Mouse (Mus musculus) hindbrain, embryonic 12.5 days (tissue): ENCODE data around the gene Hspa1b. TPM values are rescaled to one million over a fixed set of nuclear protein-coding genes. Genes with fewer than 3 reads are reported as not detected.

Experiments used
- ATAC-seq: fragments of 200-750 bp; cut with Nextera tagmentation; 2 replicates; pipeline ENCODE4 v1.8.0; 2017; ENCODE audit warnings: moderate TSS enrichment; ENCODE audit not compliant: low FRiP score
- H3K27ac ChIP-seq: fragments of 300-500 bp; sonication (generic); 2 replicates; pipeline ENCODE4 v1.5.1; 2016; ENCODE audit warnings: mild to moderate bottlenecking
- H3K27me3 ChIP-seq: fragments of 300-500 bp; sonication (generic); 2 replicates; pipeline ENCODE4 v1.6.1; 2016; ENCODE audit warnings: mild to moderate bottlenecking
- H3K36me3 ChIP-seq: fragments of 300-500 bp; sonication (generic); 2 replicates; pipeline ENCODE4 v1.6.1; 2016; ENCODE audit warnings: mild to moderate bottlenecking
- H3K4me1 ChIP-seq: fragments of 300-500 bp; sonication (generic); 2 replicates; pipeline ENCODE4 v1.6.1; 2016
- H3K4me2 ChIP-seq: fragments of 300-500 bp; sonication (generic); replicated peaks from 2 replicates; pipeline ENCODE4 v1.6.1; 2016; ENCODE audit warnings: mild to moderate bottlenecking
- H3K4me3 ChIP-seq: fragments of 300-500 bp; sonication (generic); 2 replicates; pipeline ENCODE4 v1.5.1; 2016; ENCODE audit warnings: mild to moderate bottlenecking
- H3K9ac ChIP-seq: fragments of 300-500 bp; sonication (generic); 2 replicates; pipeline ENCODE4 v1.6.1; 2016; ENCODE audit warnings: mild to moderate bottlenecking, moderate library complexity
- H3K9me3 ChIP-seq: fragments of 300-500 bp; sonication (generic); replicated peaks from 2 replicates; pipeline ENCODE4 v1.6.1; 2016; ENCODE audit warnings: mild to moderate bottlenecking
- WGBS: fragments of 180-500 bp; shearing (Covaris S2); methylation state at CpG from one replicate; pipeline ENCODE4 v1.1.7; 2016; 5-methylcytosine and 5-hydroxymethylcytosine counted together
- polyA plus RNA-seq: library from polyadenylated mRNA; unstranded; fragments of >200 nt; fragmentation: Nextera tagmentation; extraction: Ambion mirVana; gene quantifications from 2 replicates; pipeline ENCODE4 v1.2.1, GENCODE M21; 2016

Gene Hspa1b
- polyA plus RNA-seq, 1 experiment from 2014 or later, result 0.25 TPM

DNA sequence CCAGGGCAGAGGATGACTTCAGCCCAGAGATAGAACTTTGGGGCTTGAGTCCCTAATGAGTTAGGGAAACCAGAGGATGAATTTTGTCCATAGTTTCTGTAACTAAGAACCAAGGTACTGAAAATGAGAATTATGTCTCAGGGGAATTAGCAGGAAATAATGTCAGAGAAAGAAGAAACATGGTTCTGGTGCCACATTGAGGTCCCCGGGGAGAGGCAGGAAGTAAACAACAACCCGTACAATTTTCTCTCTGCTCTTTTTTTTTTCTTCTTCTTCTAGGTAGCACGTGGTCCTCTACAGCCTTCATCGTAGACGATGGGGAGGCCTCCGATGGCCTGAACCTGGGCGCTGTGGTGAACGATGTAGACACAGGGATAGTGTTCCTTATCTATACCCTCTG lies 26.8 kb downstream of the Hspa1b start:
- Histone ChIP-seq H3K9me3 (no peaks in the 10 kb centered on the region), H3K4me1 (peaks cover 15% of the 10 kb centered on the region), H3K4me2 (peak overlapping the region; percentile 98), H3K27ac (no peak overlapping the region), H3K4me3 (peak overlapping the region; percentile 65), H3K27me3 (no peaks in the 10 kb centered on the region), H3K36me3 (peaks cover 13% of the 10 kb centered on the region; the same call in 1 of the 2 replicates), H3K9ac (peak overlapping the region; percentile 80)
- 92% methylated on average over 8 of the region's 8 CpGs for WGBS
- no peak for ATAC-seq

DNA sequence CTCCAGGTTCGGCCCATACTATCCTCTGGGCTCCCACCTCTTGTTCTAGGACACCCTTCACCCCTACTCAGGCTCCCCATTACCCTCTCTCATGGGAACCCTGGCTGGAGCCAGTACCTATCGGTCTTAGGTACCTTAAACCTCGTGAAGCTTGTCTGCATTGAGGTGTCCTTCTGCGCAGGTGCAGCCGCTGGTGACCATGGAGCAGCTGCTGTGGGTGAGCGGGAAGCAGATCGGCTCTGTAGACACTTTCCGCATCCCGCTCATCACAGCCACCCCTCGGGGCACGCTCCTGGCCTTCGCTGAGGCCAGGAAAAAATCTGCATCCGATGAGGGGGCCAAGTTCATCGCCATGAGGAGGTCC lies 27.3 kb downstream of the Hspa1b start:
- Histone ChIP-seq H3K4me3 (peak overlapping the region; percentile 65), H3K36me3 (peaks cover 13% of the 10 kb centered on the region; the same call in 1 of the 2 replicates), H3K4me2 (peak overlapping the region; percentile 98), H3K9me3 (no peaks in the 10 kb centered on the region), H3K27me3 (no peaks in the 10 kb centered on the region), H3K9ac (peak overlapping the region; percentile 80), H3K27ac (peak overlapping the region; percentile 36; the same call in 1 of the 2 replicates), H3K4me1 (peaks cover 15% of the 10 kb centered on the region)
- no peak; the same call in 1 of the 2 replicates for ATAC-seq
- WGBS, result 13% methylated on average over 14 of the region's 14 CpGs

DNA sequence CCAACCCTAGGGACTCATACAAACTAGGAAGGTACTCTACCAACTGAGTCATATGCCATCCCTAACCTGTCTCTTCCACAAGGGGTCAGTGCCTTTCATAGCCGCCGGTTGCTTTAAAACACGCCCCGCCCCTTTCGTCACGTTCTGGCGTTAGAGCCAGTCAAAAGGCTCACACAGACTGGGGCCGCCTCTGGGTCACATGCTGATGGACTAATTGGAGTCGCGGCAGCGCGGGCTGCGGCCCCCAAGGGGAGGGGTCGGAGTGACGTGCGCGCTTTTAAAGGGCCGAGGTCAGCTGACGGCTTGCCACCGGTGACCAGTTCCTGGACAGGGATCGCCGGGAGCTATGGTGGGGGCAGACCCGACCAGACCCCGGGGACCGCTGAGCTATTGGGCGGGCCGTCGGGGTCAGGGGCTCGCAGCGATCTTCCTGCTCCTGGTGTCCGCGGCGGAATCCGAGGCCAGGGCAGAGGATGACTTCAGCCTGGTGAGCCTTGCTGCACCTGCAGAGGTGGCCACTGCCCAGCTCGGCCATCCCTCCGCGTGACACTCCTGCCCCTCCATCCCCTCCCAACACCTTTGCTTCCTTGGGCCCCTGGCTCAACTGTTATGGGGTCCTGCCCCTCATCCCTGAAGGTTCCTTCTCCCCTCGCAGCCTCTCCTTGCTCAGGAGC lies 27.8 kb downstream of the Hspa1b start, which contains the start of gene Neu1:
TSS of gene Neu1 (plus strand) at position 193 of the 674 bp plus-strand sequence.
- H3K9me3 ChIP-seq, result no peaks in the 10 kb centered on the region
- H3K27ac ChIP-seq, result peak within 1 kb of the TSS; percentile 36; the same call in 1 of the 2 replicates
- no peaks in the 10 kb centered on the region for H3K27me3 ChIP-seq
- peak; percentile 97 for ATAC-seq
- H3K36me3 ChIP-seq, result peaks cover 13% of the 10 kb centered on the region; the same call in 1 of the 2 replicates
- H3K9ac ChIP-seq, result peak within 1 kb of the TSS; percentile 80
- peaks cover 15% of the 10 kb centered on the region for H3K4me1 ChIP-seq
- WGBS, result under 1% methylated on average over 38 of the region's 38 CpGs
- peak within 1 kb of the TSS; percentile 65 for H3K4me3 ChIP-seq
- H3K4me2 ChIP-seq, result peak within 1 kb of the TSS; percentile 98

DNA sequence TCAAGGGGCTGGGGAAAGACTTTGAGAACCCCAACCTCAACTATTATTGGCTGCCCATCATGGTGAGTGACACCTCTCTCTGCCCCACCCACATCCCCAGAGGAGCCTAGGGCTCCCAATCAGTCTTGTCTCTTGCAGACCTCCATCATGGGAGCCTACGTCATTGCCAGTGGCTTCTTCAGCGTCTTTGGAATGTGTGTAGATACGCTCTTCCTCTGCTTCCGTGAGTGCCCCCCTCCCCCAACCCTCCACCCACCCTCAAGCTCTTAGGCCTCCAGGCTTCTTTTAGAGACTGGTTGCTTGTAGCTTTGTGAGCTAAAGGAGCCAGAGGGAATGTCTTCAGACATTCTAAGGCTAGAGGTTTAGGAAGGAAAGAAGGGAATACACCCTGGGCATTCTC lies 30.2 kb downstream of the Hspa1b start:
- H3K9me3 ChIP-seq, result no peaks in the 10 kb centered on the region
- peaks cover 2% of the 10 kb centered on the region; the same call in 1 of the 2 replicates for H3K36me3 ChIP-seq
- peaks cover 10% of the 10 kb centered on the region for H3K4me1 ChIP-seq
- H3K27me3 ChIP-seq, result no peaks in the 10 kb centered on the region
- no peak overlapping the region for H3K9ac ChIP-seq
- 80% methylated on average over 4 of the region's 4 CpGs for WGBS
- no peak overlapping the region for H3K4me3 ChIP-seq
- H3K27ac ChIP-seq, result no peak overlapping the region
- ATAC-seq, result no peak
- no peak overlapping the region for H3K4me2 ChIP-seq

DNA sequence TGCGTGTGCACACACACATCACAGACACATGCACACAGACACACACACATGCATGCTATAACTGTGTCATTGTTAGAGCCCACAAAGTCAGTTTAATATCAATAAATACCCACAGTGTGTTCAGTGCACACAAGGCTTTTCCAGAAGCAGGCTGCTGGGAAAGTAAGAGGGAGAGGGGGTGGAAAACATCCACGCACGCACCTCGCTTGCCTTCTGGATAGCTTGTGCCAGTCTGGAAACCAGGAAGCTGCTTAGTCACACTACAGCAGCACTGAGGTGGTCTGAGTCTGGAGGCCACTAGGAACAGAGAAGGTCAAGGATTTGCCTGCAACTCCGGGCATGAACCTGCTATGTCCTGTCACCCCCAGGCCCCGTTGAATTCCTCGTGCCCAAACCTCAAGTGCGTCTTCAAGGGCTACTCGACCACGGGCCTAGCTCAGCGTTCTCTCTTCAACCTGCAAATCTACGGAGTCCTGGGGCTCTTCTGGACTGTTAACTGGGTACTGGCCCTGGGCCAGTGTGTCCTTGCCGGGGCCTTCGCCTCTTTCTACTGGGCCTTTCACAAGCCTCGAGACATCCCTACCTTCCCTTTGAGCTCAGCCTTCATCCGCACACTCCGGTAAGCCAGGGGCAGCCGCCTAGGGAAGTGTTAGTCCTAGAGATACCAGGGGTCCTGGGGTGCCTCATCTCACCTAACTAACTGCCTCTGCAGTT lies 31.6 kb downstream of the Hspa1b start:
- WGBS, result 91% methylated on average over 18 of the region's 18 CpGs
- H3K9ac ChIP-seq, result no peak overlapping the region
- H3K36me3 ChIP-seq, result no peaks in the 10 kb centered on the region
- no peak overlapping the region for H3K4me3 ChIP-seq
- H3K4me1 ChIP-seq, result peaks cover 8% of the 10 kb centered on the region
- no peaks in the 10 kb centered on the region for H3K9me3 ChIP-seq
- no peak overlapping the region for H3K27ac ChIP-seq
- ATAC-seq, result no peak
- H3K4me2 ChIP-seq, result no peak overlapping the region
- H3K27me3 ChIP-seq, result no peaks in the 10 kb centered on the region

DNA sequence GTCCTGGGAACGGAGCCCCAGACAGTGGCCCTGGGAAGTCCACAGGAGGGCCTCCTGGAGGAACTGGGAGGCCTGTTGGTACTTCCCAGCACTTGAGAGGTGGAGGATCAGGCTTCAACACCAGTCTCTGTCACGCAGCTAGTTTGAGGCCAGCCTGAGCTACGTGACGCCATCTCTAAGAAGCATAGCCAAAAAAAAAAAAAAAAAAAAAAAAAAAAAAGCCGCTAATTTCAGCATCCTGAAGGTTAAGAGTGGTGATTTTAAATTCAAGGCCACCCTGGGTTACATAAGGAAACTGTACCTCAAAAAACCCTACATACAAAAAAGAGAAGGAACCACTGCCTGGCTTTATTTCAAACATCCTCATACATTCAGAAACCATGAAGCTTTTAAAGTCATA lies 34.8 kb downstream of the Hspa1b start:
- 62% methylated on average over 5 of the region's 5 CpGs for WGBS
- H3K4me3 ChIP-seq, result no peak overlapping the region
- no peaks in the 10 kb centered on the region for H3K4me1 ChIP-seq
- H3K27me3 ChIP-seq, result no peaks in the 10 kb centered on the region
- no peaks in the 10 kb centered on the region for H3K36me3 ChIP-seq
- no peak for ATAC-seq
- H3K27ac ChIP-seq, result no peak overlapping the region
- no peak overlapping the region for H3K4me2 ChIP-seq
- no peaks in the 10 kb centered on the region for H3K9me3 ChIP-seq
- no peak overlapping the region for H3K9ac ChIP-seq

DNA sequence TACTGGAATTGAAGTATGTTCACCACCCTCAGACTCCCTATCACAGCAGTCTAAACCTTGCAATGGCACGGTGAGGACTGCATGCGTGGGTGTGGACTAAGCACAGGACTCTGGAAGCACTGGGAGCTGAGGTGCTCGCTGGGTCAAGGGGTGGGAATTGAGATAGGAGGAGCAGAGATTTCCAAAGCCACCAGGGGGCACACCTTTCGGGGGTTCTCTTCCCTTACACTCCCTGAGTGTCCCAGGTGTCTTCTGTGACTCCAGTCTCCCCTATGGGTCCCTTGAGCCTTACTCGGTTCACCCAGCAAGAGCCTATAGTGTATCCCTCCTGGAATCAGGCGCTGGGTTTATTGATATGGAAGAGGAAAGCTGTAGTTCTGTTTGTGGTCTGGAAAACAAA lies 36.1 kb downstream of the Hspa1b start:
- WGBS, result 52% methylated on average over 6 of the region's 6 CpGs
- Histone ChIP-seq H3K27me3 (no peaks in the 10 kb centered on the region), H3K27ac (no peak overlapping the region), H3K36me3 (no peaks in the 10 kb centered on the region), H3K4me2 (no peak overlapping the region), H3K4me3 (no peak overlapping the region), H3K9me3 (no peaks in the 10 kb centered on the region), H3K9ac (peak overlapping the region; percentile 35; the same call in 1 of the 2 replicates), H3K4me1 (no peaks in the 10 kb centered on the region)
- no peak for ATAC-seq

DNA sequence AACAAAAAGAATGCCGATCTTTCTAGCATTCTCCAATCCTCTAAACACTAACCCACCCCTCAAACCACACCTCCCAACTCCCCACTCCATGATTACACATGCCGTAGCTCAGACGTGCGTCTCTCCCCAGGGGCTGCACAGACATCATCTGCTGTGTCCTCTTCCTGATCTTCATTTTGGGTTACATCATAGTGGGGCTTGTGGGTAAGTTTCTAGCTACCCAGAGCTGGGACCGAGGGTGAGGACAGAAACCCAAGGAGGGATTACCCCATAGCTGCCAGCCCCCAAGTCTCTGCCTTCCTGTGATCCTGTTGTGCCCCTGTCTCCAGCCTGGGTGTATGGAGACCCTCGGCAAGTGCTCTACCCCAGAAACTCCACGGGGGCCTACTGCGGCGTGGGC lies 41.9 kb downstream of the Hspa1b start:
- WGBS, result 78% methylated on average over 9 of the region's 9 CpGs
- Histone ChIP-seq H3K9me3 (no peaks in the 10 kb centered on the region), H3K27me3 (no peaks in the 10 kb centered on the region), H3K9ac (no peak overlapping the region), H3K36me3 (peaks cover 22% of the 10 kb centered on the region), H3K4me1 (peaks cover 2% of the 10 kb centered on the region; the same call in 1 of the 2 replicates), H3K27ac (no peak overlapping the region), H3K4me2 (no peak overlapping the region), H3K4me3 (no peak overlapping the region)
- no peak for ATAC-seq

DNA sequence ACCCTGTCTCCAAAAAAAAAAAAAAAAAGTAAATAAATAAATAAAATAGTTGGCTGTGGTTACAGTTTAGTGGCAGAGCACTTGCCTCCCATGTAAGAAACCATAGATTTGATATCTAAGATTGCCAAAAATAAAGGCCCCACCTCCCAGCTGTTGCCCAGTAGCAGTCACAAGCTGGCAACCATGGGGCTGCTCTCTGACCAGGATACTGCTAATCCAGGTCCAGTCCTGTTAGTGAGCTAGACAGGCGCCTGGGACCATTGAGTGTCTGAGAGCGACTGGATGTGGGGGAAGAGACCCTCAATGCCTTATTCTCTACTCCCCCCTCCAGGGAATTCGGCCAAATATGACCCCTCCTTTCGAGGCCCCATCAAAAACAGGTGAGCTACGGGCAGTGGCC lies 42.7 kb downstream of the Hspa1b start:
- Histone ChIP-seq H3K27me3 (no peaks in the 10 kb centered on the region), H3K4me2 (no peak overlapping the region), H3K4me3 (no peak overlapping the region), H3K36me3 (peaks cover 31% of the 10 kb centered on the region), H3K4me1 (peaks cover 2% of the 10 kb centered on the region; the same call in 1 of the 2 replicates), H3K9ac (no peak overlapping the region), H3K27ac (no peak overlapping the region), H3K9me3 (no peaks in the 10 kb centered on the region)
- 90% methylated on average over 5 of the region's 5 CpGs for WGBS
- no peak for ATAC-seq

DNA sequence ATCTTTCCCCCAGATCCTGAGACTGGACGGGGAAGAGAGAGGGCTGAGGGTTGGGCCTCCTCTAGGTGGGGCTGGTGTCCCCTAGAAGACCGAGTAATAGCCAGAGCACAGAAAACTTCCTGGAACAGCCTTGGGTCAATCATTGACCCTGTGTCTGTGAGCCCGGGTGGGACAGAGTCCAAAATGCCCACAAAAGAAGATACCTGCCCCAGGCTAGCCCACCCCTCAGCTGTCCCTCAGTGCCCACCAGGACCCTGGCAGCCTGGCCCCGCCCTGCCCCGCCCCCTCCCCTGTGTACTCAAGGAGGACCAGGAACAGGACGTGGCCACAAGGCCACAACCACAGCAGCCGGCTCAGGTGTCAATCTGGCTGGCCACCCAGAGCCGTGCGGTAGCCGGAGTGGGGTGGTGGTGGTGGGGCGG lies 43.6 kb downstream of the Hspa1b start:
- 22% methylated on average over 11 of the region's 11 CpGs for WGBS
- H3K9me3 ChIP-seq, result no peaks in the 10 kb centered on the region

DNA sequence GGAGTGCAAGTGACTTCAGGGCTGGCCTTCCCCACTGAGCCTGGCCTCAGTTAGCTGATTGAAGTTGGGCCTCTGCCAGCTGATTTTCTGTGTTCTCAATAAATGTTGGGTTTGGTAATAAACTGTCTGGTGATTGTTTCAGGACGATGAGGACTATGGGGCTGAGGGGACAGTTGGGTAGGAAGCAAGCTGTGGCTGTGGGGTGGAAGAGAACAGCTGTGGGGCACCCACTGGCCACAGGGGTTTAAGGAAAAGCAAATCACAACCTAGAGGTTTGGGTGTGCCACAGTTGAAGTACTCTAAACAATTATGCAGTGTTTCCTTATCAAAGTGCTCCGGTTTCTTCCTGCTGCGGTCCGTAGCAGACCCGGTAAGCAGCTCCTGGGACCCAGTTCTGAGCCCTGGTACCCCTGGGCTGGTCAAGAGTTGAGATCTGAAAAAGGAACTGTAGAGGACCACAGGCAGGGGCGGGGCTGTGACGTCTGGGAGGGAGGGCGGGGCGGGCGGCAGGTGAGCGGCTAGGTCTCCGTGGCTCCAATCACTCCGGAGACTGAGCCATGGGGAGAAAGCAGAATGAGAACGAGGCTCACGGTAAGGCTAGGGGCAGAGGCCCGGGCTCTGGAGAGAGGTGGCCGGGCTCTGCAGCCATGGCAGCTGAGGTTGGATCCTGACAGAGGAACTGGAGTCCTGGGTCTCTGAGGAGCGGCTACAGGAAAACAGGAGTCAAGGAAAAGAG lies 44.9 kb downstream of the Hspa1b start, which contains the start of gene Slc44a4:
TSS of gene Slc44a4 (plus strand) at position 537 of the 736 bp plus-strand sequence.
- 36% methylated on average over 18 of the region's 18 CpGs for WGBS
- H3K4me3 ChIP-seq, result no peak within 1 kb of the TSS
- peaks cover 53% of the 10 kb centered on the region for H3K36me3 ChIP-seq
- no peak within 1 kb of the TSS for H3K9ac ChIP-seq
- H3K9me3 ChIP-seq, result no peaks in the 10 kb centered on the region
- no peak for ATAC-seq
- no peak within 1 kb of the TSS for H3K4me2 ChIP-seq
- no peaks in the 10 kb centered on the region for H3K27me3 ChIP-seq
- H3K4me1 ChIP-seq, result peaks cover 2% of the 10 kb centered on the region; the same call in 1 of the 2 replicates
- H3K27ac ChIP-seq, result 0 out of 2 replicates have a peak within 1 kb of the TSS, but pooled peaks have one; percentile 12

More for the DNA sequence above, 43.6 kb downstream of the Hspa1b start:
- ATAC-seq, result no peak
- Histone ChIP-seq H3K36me3 (peaks cover 39% of the 10 kb centered on the region), H3K27ac (no peak overlapping the region), H3K27me3 (no peaks in the 10 kb centered on the region), H3K9ac (no peak overlapping the region), H3K4me1 (peaks cover 2% of the 10 kb centered on the region; the same call in 1 of the 2 replicates), H3K4me3 (no peak overlapping the region), H3K4me2 (no peak overlapping the region)

DNA sequence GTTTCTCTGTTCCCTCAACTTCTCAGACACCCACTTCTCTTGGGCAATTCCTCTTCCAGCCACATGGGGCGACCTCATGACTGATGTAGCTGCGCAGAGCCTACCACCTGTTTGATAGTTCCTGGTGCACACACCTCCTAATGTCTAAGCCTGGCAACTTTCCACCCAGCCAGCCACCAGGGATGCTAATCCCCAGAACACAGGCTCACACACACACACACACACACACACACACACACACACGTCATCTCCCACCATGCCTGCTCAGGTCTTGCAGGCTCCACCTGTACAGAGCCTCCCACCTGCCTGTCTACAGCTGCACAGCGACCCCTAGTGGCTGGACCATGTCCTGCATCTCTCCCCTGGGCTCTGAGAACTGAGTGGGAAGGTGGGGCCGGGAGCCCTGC lies 47.1 kb downstream of the Hspa1b start:
- Histone ChIP-seq H3K4me3 (no peak overlapping the region), H3K4me1 (peaks cover 2% of the 10 kb centered on the region; the same call in 1 of the 2 replicates), H3K9ac (no peak overlapping the region), H3K36me3 (peaks cover 74% of the 10 kb centered on the region), H3K27ac (no peak overlapping the region), H3K27me3 (no peaks in the 10 kb centered on the region), H3K9me3 (no peaks in the 10 kb centered on the region), H3K4me2 (no peak overlapping the region)
- ATAC-seq, result peak; percentile 23; the same call in 1 of the 2 replicates
- WGBS, result 48% methylated on average over 5 of the region's 5 CpGs
